Mouse (Mus musculus) liver, embryonic 18 days (tissue): ENCODE measurements around the gene Ier5. TPM values are rescaled to one million over a fixed set of nuclear protein-coding genes. Genes with fewer than 3 reads are reported as not detected.

Source experiments
- polyA plus RNA-seq: library from polyadenylated mRNA; depleted of rRNA; stranded (reverse); fragments of >200 nt; gene quantifications from 2 replicates; pipeline ENCODE4 v1.2.3, GENCODE M21; 2012; rRNA removed

Ier5 gene
- 5.0 and 5.5 TPM in 2 replicates for polyA plus RNA-seq

GRCm38 (mm10) chr1:155099280-155099848 is at the start of gene Ier5:
Gene Ier5 (minus strand): TSS chr1:155099636.

GRCm38 (mm10) chr1:155146572-155146980 is 47.1 kb upstream of the Ier5 start, which contains the start of gene Mr1:
Gene Mr1 (minus strand): TSS chr1:155146814.

Other genes with a start within 250 kb of the Ier5 start
- 0.13 and 0.18 TPM in 2 replicates for gene Cacna1e, start 215.1 kb downstream of the Ier5 start, polyA plus RNA-seq
- 1.4 and 1.8 TPM in 2 replicates for gene Mr1, start 47.2 kb upstream of the Ier5 start, polyA plus RNA-seq
- gene Stx6, start 59.1 kb upstream of the Ier5 start, polyA plus RNA-seq: 7.1 and 8.1 TPM in 2 replicates
- gene BC034090, start 144.8 kb upstream of the Ier5 start, polyA plus RNA-seq: 0.30 and 0.52 TPM in 2 replicates